Mouse (Mus musculus): ENCODE measurements around the gene Mvk.

DNA sequence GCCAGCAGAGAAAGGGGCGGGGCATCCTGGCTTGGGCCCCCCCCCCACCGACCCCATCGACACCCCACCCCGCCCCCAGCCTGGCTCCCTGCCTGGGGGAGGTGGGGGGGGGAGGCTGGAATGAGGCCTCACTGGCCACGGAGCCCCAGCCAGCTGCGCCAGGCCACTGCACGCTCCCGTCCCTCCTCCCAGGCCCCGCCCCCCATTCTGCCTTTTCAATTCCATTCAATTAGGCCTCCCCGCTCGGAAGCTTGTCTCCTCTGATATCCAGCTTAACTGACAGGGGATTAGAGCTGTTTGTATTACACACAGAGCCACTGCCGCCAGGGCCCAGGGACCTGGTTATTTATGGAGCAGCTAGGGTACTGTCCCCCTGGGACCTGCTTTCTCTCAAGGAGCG lies 23.4 kb downstream of the Mvk start:
- no peak for TF ChIP-seq GATA1 (IDR thresholded peaks at IDR 0.05; ENCODE audit: borderline replicate concordance, low read length)
- TF ChIP-seq FLI1 (IDR thresholded peaks at IDR 0.05; ENCODE audit: low read length): no peak

All from megakaryocyte, embryonic 14.5 days (primary cell).